Mouse (Mus musculus) liver, adult (tissue): ENCODE measurements at regions not wholly inside any gene's neighbourhood (a gene's known extent, or its start where the extent isn't known, plus 50 kb on each side); places are given as distances from the start of the nearest gene placed in this dataset.

Source experiments
- GATA4 ChIP-seq: IDR thresholded peaks from 2 replicates; pipeline ENCODE4 v1.6.1; 2014; ENCODE audit warnings: mild to moderate bottlenecking, low read length; ENCODE audit not compliant: insufficient replicate concordance

GRCm38 (mm10) chr15:59138393-59139107 lies 249.5 kb downstream of the Gm49356 start:
- TF ChIP-seq GATA4, result peak; percentile 39; the same call in 1 of the 2 replicates

- no peak for TF ChIP-seq GATA4
Observed at GRCm38 (mm10) chr15:59141621-59142020, 252.5 kb downstream of the Gm49356 start.

- TF ChIP-seq GATA4, result no peak
Observed at GRCm38 (mm10) chr15:59142481-59142880, 253.4 kb downstream of the Gm49356 start.

GRCm38 (mm10) chr15:59143891-59144290 lies 254.8 kb downstream of the Gm49356 start:
- TF ChIP-seq GATA4, result no peak

GRCm38 (mm10) chr15:59145679-59146078 lies 256.6 kb downstream of the Gm49356 start:
- TF ChIP-seq GATA4, result no peak

- TF ChIP-seq GATA4, result no peak
Observed at GRCm38 (mm10) chr15:59146111-59146510, 257.0 kb downstream of the Gm49356 start.

- TF ChIP-seq GATA4, result no peak
Observed at GRCm38 (mm10) chr15:59146586-59147085, 257.5 kb downstream of the Gm49356 start.

GRCm38 (mm10) chr15:59148531-59148930 lies 259.4 kb downstream of the Gm49356 start:
- TF ChIP-seq GATA4, result no peak

GRCm38 (mm10) chr15:59151506-59151905 lies 262.4 kb downstream of the Gm49356 start:
- no peak for TF ChIP-seq GATA4

- no peak for TF ChIP-seq GATA4
Observed at GRCm38 (mm10) chr15:59152786-59153388, 263.8 kb downstream of the Gm49356 start.

GRCm38 (mm10) chr15:59153416-59154250 lies 264.5 kb downstream of the Gm49356 start:
- TF ChIP-seq GATA4, result no peak

- TF ChIP-seq GATA4, result no peak
Observed at GRCm38 (mm10) chr15:59154407-59155288, 265.6 kb downstream of the Gm49356 start.

- no peak for TF ChIP-seq GATA4
Observed at GRCm38 (mm10) chr15:59155289-59155623, 266.2 kb downstream of the Gm49356 start.

GRCm38 (mm10) chr15:59156328-59156727 lies 267.2 kb downstream of the Gm49356 start:
- no peak for TF ChIP-seq GATA4

- TF ChIP-seq GATA4, result no peak
Observed at GRCm38 (mm10) chr15:59158760-59159159, 269.7 kb downstream of the Gm49356 start.
